Mouse (Mus musculus): ENCODE measurements around the gene Sell. TPM values are rescaled to one million over a fixed set of nuclear protein-coding genes. Genes with fewer than 3 reads are reported as not detected.

Sell gene
- polyA plus RNA-seq, 1 experiment, result 0.70 TPM

GRCm38 (mm10) chr1:164110591-164111329 lies 49.0 kb downstream of the Sell start:
- H3K4me3 ChIP-seq (ENCODE audit: low read depth, low read length), result no peak overlapping the region
- H3K27me3 ChIP-seq (ENCODE audit: control insufficient read depth, insufficient read depth, low read length), result no peaks in the 10 kb centered on the region
- no peaks in the 10 kb centered on the region for H3K36me3 ChIP-seq (ENCODE audit: control insufficient read depth, insufficient read depth, low read length)
- WGBS, result 94% methylated on average over 9 of the region's 9 CpGs
- no peak for TF ChIP-seq CTCF (IDR thresholded peaks at IDR 0.05; ENCODE audit: extremely low read depth, insufficient read length, insufficient replicate concordance, low read depth, low read length)
- no peak for TF ChIP-seq POLR2A (IDR thresholded peaks at IDR 0.05; ENCODE audit: low read depth, low read length)
- H3K4me1 ChIP-seq (ENCODE audit: control insufficient read depth, insufficient read depth, insufficient read length, low read length), result no peaks in the 10 kb centered on the region
- H3K27ac ChIP-seq (ENCODE audit: insufficient read depth, low read depth, low read length), result no peak overlapping the region

GRCm38 (mm10) chr1:164114280-164114679 lies 52.5 kb downstream of the Sell start:
- Histone ChIP-seq H3K27me3 (ENCODE audit: control insufficient read depth, insufficient read depth, low read length) (no peaks in the 10 kb centered on the region), H3K4me3 (ENCODE audit: low read depth, low read length) (no peak overlapping the region), H3K36me3 (ENCODE audit: control insufficient read depth, insufficient read depth, low read length) (no peaks in the 10 kb centered on the region), H3K27ac (ENCODE audit: insufficient read depth, low read depth, low read length) (no peak overlapping the region), H3K4me1 (ENCODE audit: control insufficient read depth, insufficient read depth, insufficient read length, low read length) (no peaks in the 10 kb centered on the region)
- WGBS, result 85% methylated on average over 5 of the region's 5 CpGs
- no peak for TF ChIP-seq CTCF (IDR thresholded peaks at IDR 0.05; ENCODE audit: extremely low read depth, insufficient read length, insufficient replicate concordance, low read depth, low read length)
- TF ChIP-seq POLR2A (IDR thresholded peaks at IDR 0.05; ENCODE audit: low read depth, low read length), result no peak

GRCm38 (mm10) chr1:164114947-164115493 lies 53.2 kb downstream of the Sell start, which contains the start of gene Selp:
Gene Selp, plus strand, starts transcription at chr1:164115264.
- H3K27me3 ChIP-seq (ENCODE audit: control insufficient read depth, insufficient read depth, low read length), result no peaks in the 10 kb centered on the region
- H3K27ac ChIP-seq (ENCODE audit: insufficient read depth, low read depth, low read length), result no peak within 1 kb of the TSS
- H3K4me3 ChIP-seq (ENCODE audit: low read depth, low read length), result no peak within 1 kb of the TSS
- WGBS, result 76% methylated on average over 8 of the region's 8 CpGs
- TF ChIP-seq POLR2A (IDR thresholded peaks at IDR 0.05; ENCODE audit: low read depth, low read length), result no peak
- H3K4me1 ChIP-seq (ENCODE audit: control insufficient read depth, insufficient read depth, insufficient read length, low read length), result peaks cover 4% of the 10 kb centered on the region; the same call in 1 of the 2 replicates
- H3K36me3 ChIP-seq (ENCODE audit: control insufficient read depth, insufficient read depth, low read length), result no peaks in the 10 kb centered on the region

GRCm38 (mm10) chr1:164115647-164116046 lies 53.9 kb downstream of the Sell start:
- 83% methylated on average over 6 of the region's 6 CpGs for WGBS
- Histone ChIP-seq H3K27me3 (ENCODE audit: control insufficient read depth, insufficient read depth, low read length) (no peaks in the 10 kb centered on the region), H3K4me1 (ENCODE audit: control insufficient read depth, insufficient read depth, insufficient read length, low read length) (peaks cover 8% of the 10 kb centered on the region; the same call in 1 of the 2 replicates), H3K36me3 (ENCODE audit: control insufficient read depth, insufficient read depth, low read length) (no peaks in the 10 kb centered on the region), H3K27ac (ENCODE audit: insufficient read depth, low read depth, low read length) (no peak overlapping the region), H3K4me3 (ENCODE audit: low read depth, low read length) (no peak overlapping the region)
- TF ChIP-seq POLR2A (IDR thresholded peaks at IDR 0.05; ENCODE audit: low read depth, low read length), result no peak
- no peak for TF ChIP-seq CTCF (IDR thresholded peaks at IDR 0.05; ENCODE audit: extremely low read depth, insufficient read length, insufficient replicate concordance, low read depth, low read length)

GRCm38 (mm10) chr1:164117869-164118268 lies 56.1 kb downstream of the Sell start:
- no peaks in the 10 kb centered on the region for H3K36me3 ChIP-seq (ENCODE audit: control insufficient read depth, insufficient read depth, low read length)
- H3K4me1 ChIP-seq (ENCODE audit: control insufficient read depth, insufficient read depth, insufficient read length, low read length), result peaks cover 8% of the 10 kb centered on the region; the same call in 1 of the 2 replicates
- no peak for TF ChIP-seq POLR2A (IDR thresholded peaks at IDR 0.05; ENCODE audit: low read depth, low read length)
- TF ChIP-seq CTCF (IDR thresholded peaks at IDR 0.05; ENCODE audit: extremely low read depth, insufficient read length, insufficient replicate concordance, low read depth, low read length), result no peak
- no peak overlapping the region for H3K27ac ChIP-seq (ENCODE audit: insufficient read depth, low read depth, low read length)
- WGBS, result 88% methylated on average over 6 of the region's 6 CpGs
- H3K27me3 ChIP-seq (ENCODE audit: control insufficient read depth, insufficient read depth, low read length), result no peaks in the 10 kb centered on the region
- H3K4me3 ChIP-seq (ENCODE audit: low read depth, low read length), result no peak overlapping the region

- TF ChIP-seq POLR2A (IDR thresholded peaks at IDR 0.05; ENCODE audit: low read depth, low read length), result no peak
- peaks cover 8% of the 10 kb centered on the region; the same call in 1 of the 2 replicates for H3K4me1 ChIP-seq (ENCODE audit: control insufficient read depth, insufficient read depth, insufficient read length, low read length)
- WGBS, result 33% methylated on average over 3 of the region's 3 CpGs
Measured at GRCm38 (mm10) chr1:164119892-164120776, 58.4 kb downstream of the Sell start.

GRCm38 (mm10) chr1:164120777-164121158 lies 59.0 kb downstream of the Sell start:
- TF ChIP-seq CTCF (IDR thresholded peaks at IDR 0.05; ENCODE audit: extremely low read depth, insufficient read length, insufficient replicate concordance, low read depth, low read length) (no peak), POLR2A (IDR thresholded peaks at IDR 0.05; ENCODE audit: low read depth, low read length) (no peak)
- Histone ChIP-seq H3K36me3 (ENCODE audit: control insufficient read depth, insufficient read depth, low read length) (no peaks in the 10 kb centered on the region), H3K27ac (ENCODE audit: insufficient read depth, low read depth, low read length) (no peak overlapping the region; the same call in 1 of the 2 replicates), H3K27me3 (ENCODE audit: control insufficient read depth, insufficient read depth, low read length) (no peaks in the 10 kb centered on the region), H3K4me3 (ENCODE audit: low read depth, low read length) (no peak overlapping the region), H3K4me1 (ENCODE audit: control insufficient read depth, insufficient read depth, insufficient read length, low read length) (peaks cover 8% of the 10 kb centered on the region; the same call in 1 of the 2 replicates)
- 59% methylated on average over 3 of the region's 3 CpGs for WGBS

More at GRCm38 (mm10) chr1:164119892-164120776, 58.4 kb downstream of the Sell start:
- Histone ChIP-seq H3K36me3 (ENCODE audit: control insufficient read depth, insufficient read depth, low read length) (no peaks in the 10 kb centered on the region), H3K4me3 (ENCODE audit: low read depth, low read length) (no peak overlapping the region), H3K27me3 (ENCODE audit: control insufficient read depth, insufficient read depth, low read length) (no peaks in the 10 kb centered on the region), H3K27ac (ENCODE audit: insufficient read depth, low read depth, low read length) (no peak overlapping the region; the same call in 1 of the 2 replicates)

Data from small intestine, adult 2 months (tissue).